Mouse (Mus musculus): ENCODE results near the gene Mtx1. TPM values are rescaled to one million over a fixed set of nuclear protein-coding genes. Genes with fewer than 3 reads are reported as not detected.

Gene Mtx1
- polyA plus RNA-seq, 1 experiment: 224 TPM

DNA sequence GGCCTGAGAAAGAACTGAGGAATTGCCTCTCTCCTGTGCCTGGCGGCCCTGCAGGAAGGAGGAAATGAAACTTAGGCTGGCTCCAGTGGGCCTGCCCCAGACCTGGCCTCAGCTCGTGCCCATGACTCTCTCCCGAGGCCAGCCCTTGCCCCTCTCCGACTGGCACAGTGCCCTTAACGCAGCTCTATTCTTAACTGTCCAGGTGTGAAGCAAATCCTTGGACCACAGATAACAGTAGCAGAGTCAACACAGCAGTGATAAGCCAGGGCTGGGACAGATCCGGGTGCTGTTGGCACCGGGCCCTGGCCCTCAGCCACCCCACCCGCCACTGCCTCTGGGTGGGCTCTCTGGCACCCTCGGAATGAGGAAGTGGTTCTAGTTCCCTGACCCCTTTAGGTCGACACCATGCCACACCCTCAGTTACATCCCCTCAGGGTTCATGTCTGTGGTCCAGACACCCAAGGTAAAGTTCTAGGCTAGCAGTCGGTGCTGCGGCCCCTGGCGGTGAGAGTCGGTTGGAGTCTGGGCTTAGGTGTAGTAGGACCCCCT, 6.7 kb upstream of the Mtx1 start:
- no peak for DNase-seq
- Histone ChIP-seq H3K27ac (ENCODE audit: control insufficient read depth, insufficient read depth, low read length) (no peak overlapping the region), H3K4me1 (replicated peaks; ENCODE audit: control insufficient read depth, insufficient read depth, low read length) (peaks cover 2% of the 10 kb centered on the region)

DNA sequence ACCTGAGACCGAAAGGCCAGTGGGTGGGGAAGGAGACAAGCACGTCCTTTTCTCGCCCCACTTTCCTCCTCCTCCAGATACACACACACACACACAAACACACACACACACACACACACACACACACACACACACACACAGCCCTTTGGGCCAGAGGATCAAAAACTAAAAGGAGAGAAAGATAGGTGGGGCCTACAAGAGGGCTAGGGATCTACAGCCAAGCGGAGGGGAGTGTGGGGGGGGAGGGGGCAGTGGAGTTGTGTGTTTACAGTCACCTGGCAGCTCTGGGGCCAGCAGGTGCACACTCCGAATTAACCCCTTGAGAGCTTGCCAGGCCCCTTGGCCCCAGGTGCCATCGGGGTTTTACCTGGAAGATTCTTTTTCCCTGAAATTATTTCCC, 5.7 kb upstream of the Mtx1 start:
- H3K27ac ChIP-seq (ENCODE audit: control insufficient read depth, insufficient read depth, low read length): no peak overlapping the region
- H3K4me1 ChIP-seq (replicated peaks; ENCODE audit: control insufficient read depth, insufficient read depth, low read length): peaks cover 8% of the 10 kb centered on the region
- no peak for DNase-seq
- TF ChIP-seq CTCF (IDR thresholded peaks at IDR 0.05; ENCODE audit: borderline replicate concordance, control insufficient read depth, extremely low read depth, insufficient read depth, low read length, poor library complexity): no peak
- TF ChIP-seq POLR2A (IDR thresholded peaks at IDR 0.05; ENCODE audit: control insufficient read depth, extremely low read depth, insufficient read depth, low read length, poor library complexity): no peak
- 89% methylated on average over 6 of the region's 6 CpGs for WGBS
- no peaks in the 10 kb centered on the region for H3K36me3 ChIP-seq (ENCODE audit: control insufficient read depth, insufficient read depth, low read length)
- no peak overlapping the region for H3K4me3 ChIP-seq (ENCODE audit: control insufficient read depth, insufficient read depth, low read length)
- no peaks in the 10 kb centered on the region for H3K27me3 ChIP-seq (ENCODE audit: control insufficient read depth, insufficient read depth, low read length)

More for the DNA sequence above, 6.7 kb upstream of the Mtx1 start:
- H3K27me3 ChIP-seq (ENCODE audit: control insufficient read depth, insufficient read depth, low read length): no peaks in the 10 kb centered on the region
- H3K4me3 ChIP-seq (ENCODE audit: control insufficient read depth, insufficient read depth, low read length): no peak overlapping the region
- TF ChIP-seq POLR2A (IDR thresholded peaks at IDR 0.05; ENCODE audit: control insufficient read depth, extremely low read depth, insufficient read depth, low read length, poor library complexity): no peak
- TF ChIP-seq CTCF (IDR thresholded peaks at IDR 0.05; ENCODE audit: borderline replicate concordance, control insufficient read depth, extremely low read depth, insufficient read depth, low read length, poor library complexity): no peak
- H3K36me3 ChIP-seq (ENCODE audit: control insufficient read depth, insufficient read depth, low read length): no peaks in the 10 kb centered on the region
- WGBS: 38% methylated on average over 14 of the region's 14 CpGs

DNA sequence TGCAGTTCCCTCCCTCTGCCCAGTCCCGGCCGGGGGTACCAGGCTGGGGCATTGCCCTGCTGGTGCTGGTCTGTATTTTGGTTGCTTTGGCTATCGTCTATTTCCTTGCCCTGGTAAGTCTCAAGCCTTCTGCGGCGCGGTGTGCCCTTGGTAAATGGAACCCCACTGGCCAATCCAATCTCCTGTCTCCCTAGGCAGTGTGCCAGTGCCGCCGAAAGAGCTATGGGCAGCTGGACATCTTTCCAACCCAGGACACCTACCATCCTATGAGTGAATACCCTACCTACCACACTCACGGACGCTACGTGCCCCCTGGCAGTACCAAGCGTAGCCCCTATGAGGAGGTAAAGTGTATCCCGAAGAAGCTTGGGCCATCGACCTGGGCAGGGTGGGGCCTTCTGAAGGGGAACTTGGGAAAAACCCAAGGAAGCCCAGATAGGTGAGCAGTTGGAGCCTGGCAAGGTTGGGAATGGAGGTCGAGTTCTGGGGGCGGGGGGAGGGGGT, 4.9 kb upstream of the Mtx1 start:
- Histone ChIP-seq H3K27me3 (ENCODE audit: control insufficient read depth, insufficient read depth, low read length) (no peaks in the 10 kb centered on the region), H3K4me1 (replicated peaks; ENCODE audit: control insufficient read depth, insufficient read depth, low read length) (peaks cover 15% of the 10 kb centered on the region), H3K36me3 (ENCODE audit: control insufficient read depth, insufficient read depth, low read length) (no peaks in the 10 kb centered on the region), H3K4me3 (ENCODE audit: control insufficient read depth, insufficient read depth, low read length) (no peak overlapping the region), H3K27ac (ENCODE audit: control insufficient read depth, insufficient read depth, low read length) (no peak overlapping the region)
- no peak for DNase-seq
- WGBS: 78% methylated on average over 16 of the region's 16 CpGs
- TF ChIP-seq CTCF (IDR thresholded peaks at IDR 0.05; ENCODE audit: borderline replicate concordance, control insufficient read depth, extremely low read depth, insufficient read depth, low read length, poor library complexity) (no peak), POLR2A (IDR thresholded peaks at IDR 0.05; ENCODE audit: control insufficient read depth, extremely low read depth, insufficient read depth, low read length, poor library complexity) (no peak)

DNA sequence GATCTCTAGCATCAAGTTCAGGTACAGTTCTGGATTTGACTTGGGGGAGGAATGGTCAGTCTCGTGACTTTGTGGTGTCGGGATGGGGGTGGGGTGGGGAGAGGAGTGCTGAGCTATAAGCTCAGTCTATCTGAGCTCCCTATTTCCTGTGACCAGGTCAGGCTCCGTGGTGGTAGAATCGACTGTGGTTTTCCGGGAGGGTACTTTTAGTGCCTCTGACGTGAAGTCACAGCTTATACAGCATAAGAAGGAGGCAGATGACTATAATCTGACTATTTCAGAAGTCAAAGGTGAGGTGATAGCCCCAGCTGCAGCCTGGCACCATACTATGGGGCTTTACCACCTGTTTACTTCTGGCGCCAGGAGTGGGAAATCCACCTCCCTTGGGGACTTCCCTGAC, 4.5 kb upstream of the Mtx1 start:
- no peak for TF ChIP-seq POLR2A (IDR thresholded peaks at IDR 0.05; ENCODE audit: control insufficient read depth, extremely low read depth, insufficient read depth, low read length, poor library complexity)
- TF ChIP-seq CTCF (IDR thresholded peaks at IDR 0.05; ENCODE audit: borderline replicate concordance, control insufficient read depth, extremely low read depth, insufficient read depth, low read length, poor library complexity): no peak
- Histone ChIP-seq H3K27me3 (ENCODE audit: control insufficient read depth, insufficient read depth, low read length) (no peaks in the 10 kb centered on the region), H3K4me1 (replicated peaks; ENCODE audit: control insufficient read depth, insufficient read depth, low read length) (peaks cover 16% of the 10 kb centered on the region), H3K27ac (ENCODE audit: control insufficient read depth, insufficient read depth, low read length) (no peak overlapping the region), H3K4me3 (ENCODE audit: control insufficient read depth, insufficient read depth, low read length) (no peak overlapping the region), H3K36me3 (ENCODE audit: control insufficient read depth, insufficient read depth, low read length) (no peaks in the 10 kb centered on the region)
- WGBS: 24% methylated on average over 7 of the region's 7 CpGs
- no peak for DNase-seq

DNA sequence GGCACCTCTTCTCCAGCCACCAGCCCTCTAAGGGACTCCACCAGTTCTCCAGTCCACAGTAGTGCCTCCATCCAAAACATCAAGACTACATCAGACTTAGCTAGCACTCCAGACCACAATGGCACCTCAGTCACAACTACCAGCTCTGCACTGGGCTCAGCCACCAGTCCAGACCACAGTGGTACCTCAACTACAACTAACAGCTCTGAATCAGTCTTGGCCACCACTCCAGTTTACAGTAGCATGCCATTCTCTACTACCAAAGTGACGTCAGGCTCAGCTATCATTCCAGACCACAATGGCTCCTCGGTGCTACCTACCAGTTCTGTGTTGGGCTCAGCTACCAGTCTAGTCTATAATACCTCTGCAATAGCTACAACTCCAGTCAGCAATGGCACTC, 3.7 kb upstream of the Mtx1 start:
- no peaks in the 10 kb centered on the region for H3K27me3 ChIP-seq (ENCODE audit: control insufficient read depth, insufficient read depth, low read length)
- H3K27ac ChIP-seq (ENCODE audit: control insufficient read depth, insufficient read depth, low read length): no peak overlapping the region
- 88% methylated on average over 2 of the region's 2 CpGs for WGBS
- H3K36me3 ChIP-seq (ENCODE audit: control insufficient read depth, insufficient read depth, low read length): no peaks in the 10 kb centered on the region
- H3K4me1 ChIP-seq (replicated peaks; ENCODE audit: control insufficient read depth, insufficient read depth, low read length): peaks cover 16% of the 10 kb centered on the region
- no peak overlapping the region for H3K4me3 ChIP-seq (ENCODE audit: control insufficient read depth, insufficient read depth, low read length)
- TF ChIP-seq CTCF (IDR thresholded peaks at IDR 0.05; ENCODE audit: borderline replicate concordance, control insufficient read depth, extremely low read depth, insufficient read depth, low read length, poor library complexity) (no peak), POLR2A (IDR thresholded peaks at IDR 0.05; ENCODE audit: control insufficient read depth, extremely low read depth, insufficient read depth, low read length, poor library complexity) (no peak)
- no peak for DNase-seq

DNA sequence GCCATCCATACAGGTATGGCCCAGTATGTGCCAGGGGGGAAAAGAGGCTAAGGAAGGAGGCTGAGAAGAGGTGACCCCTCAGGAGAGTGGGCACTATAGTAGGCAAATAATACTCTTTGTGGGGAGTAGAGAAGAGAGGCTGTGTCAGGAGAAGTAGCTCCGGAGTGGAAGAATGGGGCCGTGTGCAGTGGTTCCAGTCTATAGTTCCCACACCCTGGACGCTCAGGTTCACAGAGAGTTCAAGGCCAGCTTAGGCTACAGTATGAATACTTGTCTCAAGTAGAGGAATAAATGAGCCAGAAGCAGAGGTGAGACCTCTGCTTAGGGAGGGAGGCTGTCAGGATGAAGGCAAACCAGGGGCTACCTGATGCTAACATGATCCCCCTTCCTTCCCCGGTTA, 2.4 kb upstream of the Mtx1 start:
- Histone ChIP-seq H3K4me3 (ENCODE audit: control insufficient read depth, insufficient read depth, low read length) (no peak overlapping the region), H3K27me3 (ENCODE audit: control insufficient read depth, insufficient read depth, low read length) (no peaks in the 10 kb centered on the region), H3K36me3 (ENCODE audit: control insufficient read depth, insufficient read depth, low read length) (no peaks in the 10 kb centered on the region), H3K27ac (ENCODE audit: control insufficient read depth, insufficient read depth, low read length) (no peak overlapping the region), H3K4me1 (replicated peaks; ENCODE audit: control insufficient read depth, insufficient read depth, low read length) (peaks cover 16% of the 10 kb centered on the region)
- TF ChIP-seq CTCF (IDR thresholded peaks at IDR 0.05; ENCODE audit: borderline replicate concordance, control insufficient read depth, extremely low read depth, insufficient read depth, low read length, poor library complexity) (no peak), POLR2A (IDR thresholded peaks at IDR 0.05; ENCODE audit: control insufficient read depth, extremely low read depth, insufficient read depth, low read length, poor library complexity) (no peak)
- 96% methylated on average over 4 of the region's 4 CpGs for WGBS
- no peak for DNase-seq

DNA sequence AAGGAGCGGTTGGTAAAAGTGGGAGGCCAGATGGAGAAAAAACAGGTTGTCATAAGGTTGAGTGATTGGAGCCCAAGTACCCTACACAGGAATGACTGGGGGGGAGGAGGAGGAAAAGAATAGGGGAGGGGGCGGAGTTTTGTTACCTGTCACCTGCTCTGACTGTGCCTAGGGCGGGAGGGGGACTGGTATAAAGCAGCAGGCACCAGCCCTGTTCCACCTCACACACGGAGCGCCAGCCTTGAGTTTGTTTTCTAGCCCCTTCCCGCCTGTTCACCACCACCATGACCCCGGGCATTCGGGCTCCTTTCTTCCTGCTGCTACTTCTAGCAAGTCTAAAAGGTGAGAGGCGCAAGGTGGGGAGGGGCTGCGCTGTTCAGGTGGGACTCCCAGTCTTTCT, 1.9 kb upstream of the Mtx1 start, which contains the start of gene Muc1:
TSS of gene Muc1 (plus strand) at position 222 of the 400 bp plus-strand sequence.
- no peak for DNase-seq
- Histone ChIP-seq H3K4me3 (ENCODE audit: control insufficient read depth, insufficient read depth, low read length) (peak within 1 kb of the TSS; percentile 49), H3K4me1 (replicated peaks; ENCODE audit: control insufficient read depth, insufficient read depth, low read length) (peaks cover 16% of the 10 kb centered on the region), H3K27ac (ENCODE audit: control insufficient read depth, insufficient read depth, low read length) (no peak within 1 kb of the TSS), H3K36me3 (ENCODE audit: control insufficient read depth, insufficient read depth, low read length) (no peaks in the 10 kb centered on the region), H3K27me3 (ENCODE audit: control insufficient read depth, insufficient read depth, low read length) (no peaks in the 10 kb centered on the region)
- TF ChIP-seq CTCF (IDR thresholded peaks at IDR 0.05; ENCODE audit: borderline replicate concordance, control insufficient read depth, extremely low read depth, insufficient read depth, low read length, poor library complexity) (no peak), POLR2A (IDR thresholded peaks at IDR 0.05; ENCODE audit: control insufficient read depth, extremely low read depth, insufficient read depth, low read length, poor library complexity) (no peak)
- 69% methylated on average over 10 of the region's 10 CpGs for WGBS

Measured in thymus, adult 2 months (tissue).